Mouse (Mus musculus) C2C12 (cell line): Measurements from ENCODE around the gene Dapk1. TPM values are rescaled to one million over a fixed set of nuclear protein-coding genes. Genes with fewer than 3 reads are reported as not detected.

Source experiments
- H3K27me3 ChIP-seq: one replicate; pipeline ENCODE4 v1.6.1; 2011; ENCODE audit not compliant: control insufficient read depth, insufficient read depth, insufficient read length
- H3K36me3 ChIP-seq: one replicate; pipeline ENCODE4 v1.6.1; 2011; ENCODE audit not compliant: control insufficient read depth, insufficient read depth
- H3K4me3 ChIP-seq: one replicate; pipeline ENCODE4 v1.5.1; 2011; ENCODE audit warnings: mild to moderate bottlenecking, control low read depth; ENCODE audit not compliant: poor library complexity, insufficient read depth, severe bottlenecking
- H3K79me2 ChIP-seq: one replicate; pipeline ENCODE4 v1.6.1; 2011; ENCODE audit not compliant: control insufficient read depth, insufficient read depth
- H3K79me3 ChIP-seq: one replicate; pipeline ENCODE4 v1.6.1; 2011; ENCODE audit warnings: low read depth, control low read depth
- H3ac ChIP-seq: one replicate; pipeline ENCODE3; 2011; ENCODE audit warnings: low read depth; ENCODE audit not compliant: control insufficient read depth, insufficient read length
- CEBPB ChIP-seq: IDR thresholded peaks from one replicate; pipeline ENCODE4 v1.6.1; 2011; ENCODE audit warnings: low read depth, mild to moderate bottlenecking, control low read depth, moderate library complexity
- CTCF ChIP-seq: IDR thresholded peaks from one replicate; pipeline ENCODE4 v1.5.1; 2011; ENCODE audit not compliant: control insufficient read depth, insufficient read depth, insufficient read length
- FOSL1 ChIP-seq: IDR thresholded peaks from one replicate; pipeline ENCODE4 v1.8.0; 2011; ENCODE audit warnings: mild to moderate bottlenecking, low read length; ENCODE audit not compliant: poor library complexity, insufficient read depth, severe bottlenecking
- MAX ChIP-seq: IDR thresholded peaks from one replicate; pipeline ENCODE4 v1.6.1; 2011; ENCODE audit warnings: mild to moderate bottlenecking, control low read depth
- MYOD1 ChIP-seq: IDR thresholded peaks from one replicate; pipeline ENCODE4 v1.6.1; 2011; ENCODE audit warnings: low read depth; ENCODE audit not compliant: control insufficient read depth, insufficient read length
- MYOG ChIP-seq: IDR thresholded peaks from one replicate; pipeline ENCODE4 v1.6.1; 2011; ENCODE audit not compliant: control insufficient read depth, insufficient read length; ENCODE audit errors: extremely low read depth
- USF1 ChIP-seq: IDR thresholded peaks from one replicate; pipeline ENCODE4 v1.6.1; 2011; ENCODE audit warnings: low read depth, mild to moderate bottlenecking, control low read depth, moderate library complexity
- polyA plus RNA-seq: library from polyadenylated mRNA; unstranded; fragments of >200 nt; fragmentation: generic; extraction: Trizol; gene quantifications from one replicate; pipeline ENCODE4 v1.2.1, GENCODE M21; 2012; ENCODE audit warnings: missing spikeins

Gene Dapk1
- polyA plus RNA-seq, 1 experiment: not detected

DNA sequence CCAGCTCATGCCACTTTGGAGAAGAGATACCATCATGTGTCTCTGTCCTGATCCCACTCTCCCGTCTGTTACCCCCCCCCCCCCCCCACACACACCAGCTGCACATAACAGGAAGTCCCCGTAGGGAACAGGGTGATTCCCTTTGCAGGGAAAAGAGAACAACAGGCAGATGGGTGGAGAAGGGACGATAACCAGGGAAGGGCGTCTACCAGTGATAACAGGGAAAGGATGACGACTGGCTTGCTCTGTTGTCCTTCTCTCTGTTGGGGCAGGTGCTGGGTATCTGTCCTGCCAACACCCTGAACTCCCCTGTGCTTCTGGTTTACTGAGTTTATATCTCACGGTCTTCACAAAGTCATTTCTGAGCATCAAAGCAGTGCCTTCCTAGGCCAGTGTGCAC lies 18.0 kb downstream of the Dapk1 start:
- Histone ChIP-seq H3K79me2 (no peaks in the 10 kb centered on the region), H3K79me3 (no peaks in the 10 kb centered on the region), H3K36me3 (no peaks in the 10 kb centered on the region), H3K4me3 (no peak overlapping the region), H3ac (no peak overlapping the region), H3K27me3 (no peaks in the 10 kb centered on the region)
- TF ChIP-seq FOSL1: no peak
- no peak for TF ChIP-seq CTCF
- TF ChIP-seq USF1: no peak
- TF ChIP-seq MAX: no peak
- no peak for TF ChIP-seq CEBPB
- no peak for TF ChIP-seq MYOG
- TF ChIP-seq MYOD1: no peak

DNA sequence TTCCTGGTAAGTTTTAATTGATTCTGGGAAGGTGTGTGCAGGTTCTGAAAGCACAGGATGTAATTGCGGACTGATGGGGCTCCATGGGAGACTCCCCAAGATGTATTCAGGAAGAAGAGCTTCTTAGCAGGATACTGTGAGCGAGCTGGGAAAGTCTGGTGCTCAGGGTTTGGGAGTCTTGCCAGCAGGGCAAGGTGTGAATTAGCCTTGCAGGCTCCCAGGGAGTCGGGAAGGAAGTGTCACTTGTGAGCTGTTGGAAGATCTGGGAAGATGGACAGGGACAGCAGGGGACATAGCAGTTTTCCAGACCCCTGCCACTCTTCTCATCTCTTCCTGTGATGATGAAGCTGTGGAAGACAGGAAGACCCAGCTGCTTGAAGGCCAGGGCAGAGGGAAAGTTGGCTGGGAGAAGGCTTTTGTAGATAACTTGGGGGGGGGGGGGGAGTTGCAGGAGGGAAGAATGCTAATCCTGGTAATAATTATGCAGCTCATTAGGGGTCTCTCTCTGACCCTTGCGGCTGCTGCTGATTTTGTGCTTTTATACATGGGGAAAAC lies 19.7 kb downstream of the Dapk1 start:
- no peaks in the 10 kb centered on the region for H3K27me3 ChIP-seq
- H3K36me3 ChIP-seq: no peaks in the 10 kb centered on the region
- no peaks in the 10 kb centered on the region for H3K79me3 ChIP-seq
- no peaks in the 10 kb centered on the region for H3K79me2 ChIP-seq
- no peak for TF ChIP-seq CEBPB
- no peak for TF ChIP-seq USF1
- TF ChIP-seq FOSL1: no peak
- no peak for TF ChIP-seq CTCF
- TF ChIP-seq MYOD1: no peak
- no peak for TF ChIP-seq MAX
- TF ChIP-seq MYOG: no peak
- H3ac ChIP-seq: no peak overlapping the region
- no peak overlapping the region for H3K4me3 ChIP-seq

DNA sequence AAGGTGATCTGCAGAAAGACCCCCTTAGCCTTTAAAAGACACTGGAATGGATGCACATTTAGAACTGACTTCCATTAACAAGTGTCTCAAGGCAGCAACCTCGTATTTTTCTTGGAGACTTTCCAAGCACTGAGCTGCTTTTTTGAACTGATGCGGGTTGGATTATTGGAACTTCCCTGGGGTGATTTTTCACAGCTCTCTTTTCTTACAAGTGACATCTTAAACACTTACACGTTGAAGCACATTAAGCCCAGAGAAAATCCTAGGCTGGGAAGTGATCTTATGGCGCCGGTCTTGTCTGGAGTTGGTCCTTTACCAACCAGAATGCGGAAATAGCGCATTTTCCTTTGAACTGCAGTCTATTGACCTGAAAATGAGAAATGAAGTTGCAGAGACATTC lies 23.8 kb downstream of the Dapk1 start:
- H3K79me3 ChIP-seq: no peaks in the 10 kb centered on the region

DNA sequence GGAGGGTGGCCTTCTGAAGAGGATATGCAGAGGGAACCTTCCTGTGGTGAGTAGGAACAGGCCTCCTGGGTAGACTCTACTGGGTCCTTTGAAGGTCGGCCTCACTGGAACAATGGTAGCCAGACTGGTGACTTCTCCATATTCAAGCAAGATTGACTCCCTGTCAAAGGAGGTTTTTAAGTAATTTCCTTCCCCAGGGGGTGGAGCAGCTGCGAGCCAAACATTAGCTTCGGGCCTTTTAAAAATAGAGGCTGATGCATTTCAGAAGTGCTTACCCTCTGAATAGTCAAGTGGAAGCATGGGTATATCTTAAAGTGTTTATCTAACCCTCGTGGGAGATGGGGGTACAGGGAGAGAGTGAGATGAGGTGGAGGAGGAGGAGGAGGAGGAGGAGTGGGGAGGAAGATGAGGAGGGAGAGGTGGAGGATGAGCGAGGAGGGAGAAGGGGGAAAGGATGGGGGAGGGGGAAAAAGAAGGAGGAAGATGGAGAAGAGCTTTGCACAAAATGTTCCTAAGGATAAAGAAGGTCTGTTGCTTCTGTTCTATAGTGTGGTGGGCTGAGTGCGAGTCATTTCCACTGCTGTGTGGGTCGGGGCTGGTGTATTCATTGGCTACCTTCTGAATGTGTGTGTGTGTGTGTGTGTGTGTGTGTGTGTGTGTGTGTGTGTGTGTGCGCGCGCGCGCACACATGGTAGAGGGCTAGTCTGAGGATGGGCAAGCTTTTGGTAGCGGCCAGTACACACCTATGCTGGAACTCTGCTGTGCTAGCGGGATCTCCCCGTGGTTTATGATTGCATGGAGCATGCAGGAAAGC lies 26.3 kb downstream of the Dapk1 start:
- H3ac ChIP-seq: no peak overlapping the region
- H3K79me3 ChIP-seq: no peaks in the 10 kb centered on the region
- no peaks in the 10 kb centered on the region for H3K79me2 ChIP-seq
- H3K27me3 ChIP-seq: no peaks in the 10 kb centered on the region
- TF ChIP-seq CEBPB: no peak
- TF ChIP-seq USF1: no peak
- no peak for TF ChIP-seq FOSL1
- TF ChIP-seq MYOD1: no peak
- TF ChIP-seq MYOG: no peak
- no peak for TF ChIP-seq CTCF
- TF ChIP-seq MAX: no peak
- H3K4me3 ChIP-seq: no peak overlapping the region
- H3K36me3 ChIP-seq: no peaks in the 10 kb centered on the region

More for the DNA sequence above, 23.8 kb downstream of the Dapk1 start:
- no peaks in the 10 kb centered on the region for H3K79me2 ChIP-seq
- H3K36me3 ChIP-seq: no peaks in the 10 kb centered on the region
- no peak for TF ChIP-seq MYOD1
- no peak for TF ChIP-seq CEBPB
- TF ChIP-seq MAX: no peak
- no peak for TF ChIP-seq MYOG
- TF ChIP-seq CTCF: no peak
- TF ChIP-seq USF1: no peak
- no peak for TF ChIP-seq FOSL1
- no peak overlapping the region for H3K4me3 ChIP-seq
- no peak overlapping the region for H3ac ChIP-seq
- no peaks in the 10 kb centered on the region for H3K27me3 ChIP-seq

DNA sequence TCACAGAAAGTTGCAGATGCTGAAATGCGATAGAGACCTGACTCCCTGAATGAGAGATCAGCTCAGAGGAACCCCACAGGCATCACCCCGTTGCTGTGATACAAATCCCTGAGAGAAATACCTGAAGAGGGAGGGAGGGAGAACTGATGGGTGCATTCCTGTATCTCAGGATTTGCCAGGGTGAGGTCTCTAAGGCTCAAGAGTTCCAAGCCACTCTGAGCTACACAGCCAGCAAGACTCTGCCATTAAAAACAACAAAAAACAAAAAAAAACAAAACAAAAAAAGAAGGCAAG lies 26.9 kb downstream of the Dapk1 start:
- Histone ChIP-seq H3ac (no peak overlapping the region), H3K27me3 (no peaks in the 10 kb centered on the region), H3K4me3 (no peak overlapping the region), H3K79me3 (no peaks in the 10 kb centered on the region), H3K36me3 (no peaks in the 10 kb centered on the region), H3K79me2 (no peaks in the 10 kb centered on the region)
- TF ChIP-seq MYOG (no peak), USF1 (no peak), MYOD1 (no peak), FOSL1 (no peak), CTCF (no peak), CEBPB (no peak), MAX (no peak)

DNA sequence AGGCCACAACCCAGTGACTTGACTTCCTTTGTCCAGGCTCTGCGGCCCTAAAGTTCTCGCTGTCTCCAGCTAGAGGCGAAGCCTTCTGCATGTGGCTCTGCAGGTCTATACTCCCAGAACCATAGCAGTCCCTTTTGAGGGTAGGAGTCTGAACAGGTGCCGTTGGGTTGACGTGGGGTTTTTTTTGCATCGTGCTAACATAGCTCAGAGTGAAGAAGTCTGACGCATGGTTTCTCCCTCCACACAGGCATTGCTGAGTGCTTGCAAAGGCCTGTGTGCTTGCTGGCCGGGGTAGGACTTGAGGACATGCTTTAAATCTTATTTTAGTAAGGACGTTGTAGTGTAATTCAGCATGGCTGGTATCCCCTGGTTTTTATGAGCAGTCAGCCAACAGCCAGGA lies 27.7 kb downstream of the Dapk1 start:
- TF ChIP-seq CTCF (no peak), USF1 (no peak), MYOD1 (no peak), MYOG (no peak), CEBPB (no peak), FOSL1 (no peak), MAX (no peak)
- Histone ChIP-seq H3K36me3 (no peaks in the 10 kb centered on the region), H3K79me3 (no peaks in the 10 kb centered on the region), H3ac (no peak overlapping the region), H3K4me3 (no peak overlapping the region), H3K27me3 (no peaks in the 10 kb centered on the region), H3K79me2 (no peaks in the 10 kb centered on the region)
